Mouse (Mus musculus) forebrain, embryonic 15.5 days (tissue): ENCODE data around the gene Pdcl. TPM values are rescaled to one million over a fixed set of nuclear protein-coding genes. Genes with fewer than 3 reads are reported as not detected.
A peak's percentile ranks its signal among the peaks of the same experiment; 100 is the strongest.

ENCODE experiments used
- ATAC-seq: fragments of 200-750 bp; cut with Nextera tagmentation; replicated peaks from 2 replicates; pipeline ENCODE4 v1.8.0; 2017; ENCODE audit warnings: mild to moderate bottlenecking, moderate TSS enrichment, moderate library complexity
- H3K27ac ChIP-seq: fragments of 300-500 bp; sonication (generic); replicated peaks from 2 replicates; pipeline ENCODE4 v1.5.1; 2015; ENCODE audit warnings: mild to moderate bottlenecking, inconsistent platforms
- H3K27me3 ChIP-seq: fragments of 300-500 bp; sonication (generic); 2 replicates; pipeline ENCODE4 v1.6.1; 2015; ENCODE audit warnings: inconsistent platforms
- H3K36me3 ChIP-seq: fragments of 300-500 bp; sonication (generic); 2 replicates; pipeline ENCODE4 v1.6.1; 2015; ENCODE audit warnings: mild to moderate bottlenecking, inconsistent platforms
- H3K4me1 ChIP-seq: fragments of 300-500 bp; sonication (generic); 2 replicates; pipeline ENCODE4 v1.6.1; 2015; ENCODE audit warnings: inconsistent platforms
- H3K4me2 ChIP-seq: fragments of 300-500 bp; sonication (generic); replicated peaks from 2 replicates; pipeline ENCODE4 v1.6.1; 2015; ENCODE audit warnings: mild to moderate bottlenecking, inconsistent platforms
- H3K4me3 ChIP-seq: fragments of 300-500 bp; sonication (generic); 2 replicates; pipeline ENCODE4 v1.5.1; 2015; ENCODE audit warnings: mild to moderate bottlenecking, inconsistent platforms
- H3K9ac ChIP-seq: fragments of 300-500 bp; sonication (generic); replicated peaks from 2 replicates; pipeline ENCODE4 v1.6.1; 2015; ENCODE audit warnings: mild to moderate bottlenecking, inconsistent platforms
- H3K9me3 ChIP-seq: fragments of 300-500 bp; sonication (generic); 2 replicates; pipeline ENCODE4 v1.6.1; 2016; ENCODE audit warnings: inconsistent platforms
- WGBS: fragments of 180-500 bp; shearing (Covaris S2); methylation state at CpG from one replicate; pipeline ENCODE4 v1.1.7; 2015; ENCODE audit warnings: mixed read lengths; 5-methylcytosine and 5-hydroxymethylcytosine counted together
- polyA plus RNA-seq: library from polyadenylated mRNA; unstranded; fragments of >200 nt; fragmentation: Nextera tagmentation; extraction: Ambion mirVana; gene quantifications from 2 replicates; pipeline ENCODE4 v1.2.1, GENCODE M21; 2015

Gene Pdcl
- polyA plus RNA-seq, result 70.5 and 73.1 TPM in 2 replicates

DNA sequence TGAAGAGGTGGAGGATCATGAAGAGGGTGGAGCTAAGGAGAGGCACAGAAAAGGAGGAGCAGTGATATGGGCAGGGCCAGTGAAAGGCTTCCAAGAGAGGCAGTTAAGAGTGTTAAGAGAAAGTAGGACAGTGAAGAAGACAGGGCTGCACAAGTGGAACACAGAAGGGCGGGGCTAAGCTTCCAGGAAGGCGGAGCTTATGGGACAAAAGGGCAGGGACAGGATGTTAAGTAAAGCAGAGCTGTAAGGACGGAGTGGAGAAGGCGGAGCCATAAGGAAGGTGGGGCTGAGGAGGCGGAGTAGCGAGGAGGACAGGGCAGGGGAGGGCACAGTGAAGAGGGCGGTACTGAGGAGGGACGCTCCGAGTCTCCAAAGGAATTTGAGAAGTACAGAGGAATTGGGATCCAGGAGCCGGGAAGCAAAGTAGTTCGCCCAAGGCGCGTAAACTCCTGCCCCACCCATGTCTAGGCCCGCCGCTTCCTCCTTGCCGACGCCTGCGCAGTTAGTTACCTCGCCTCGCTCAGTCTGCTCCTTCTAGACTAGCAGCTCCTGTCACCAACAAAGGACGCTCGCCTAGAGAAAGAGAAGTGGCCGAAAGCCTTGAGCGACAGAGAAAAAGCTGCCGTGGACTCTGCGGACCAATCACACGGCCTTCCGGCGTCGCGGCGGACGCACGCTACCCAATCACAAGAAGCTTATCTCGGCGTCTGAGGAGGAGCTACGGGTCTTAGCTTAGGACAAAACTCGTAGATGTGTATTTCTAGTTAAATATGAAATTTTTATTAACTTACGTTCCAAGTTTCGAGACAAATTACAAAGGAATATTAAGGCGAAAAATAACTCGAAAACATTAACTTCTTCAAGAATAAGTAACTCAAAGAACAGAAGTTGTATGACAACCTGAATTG is at the start of gene Pdcl:
Gene Pdcl, minus strand, starts transcription at position 700 of the 908 bp plus-strand sequence.
- Histone ChIP-seq H3K9ac (peak within 1 kb of the TSS; percentile 81), H3K4me2 (peak within 1 kb of the TSS; percentile 71), H3K27me3 (no peaks in the 10 kb centered on the region), H3K4me3 (peak within 1 kb of the TSS; percentile 70), H3K36me3 (peaks cover 27% of the 10 kb centered on the region), H3K27ac (peak within 1 kb of the TSS; percentile 97), H3K9me3 (no peaks in the 10 kb centered on the region), H3K4me1 (peaks cover 21% of the 10 kb centered on the region)
- ATAC-seq, result peak; percentile 98
- WGBS, result under 1% methylated on average over 42 of the region's 42 CpGs

DNA sequence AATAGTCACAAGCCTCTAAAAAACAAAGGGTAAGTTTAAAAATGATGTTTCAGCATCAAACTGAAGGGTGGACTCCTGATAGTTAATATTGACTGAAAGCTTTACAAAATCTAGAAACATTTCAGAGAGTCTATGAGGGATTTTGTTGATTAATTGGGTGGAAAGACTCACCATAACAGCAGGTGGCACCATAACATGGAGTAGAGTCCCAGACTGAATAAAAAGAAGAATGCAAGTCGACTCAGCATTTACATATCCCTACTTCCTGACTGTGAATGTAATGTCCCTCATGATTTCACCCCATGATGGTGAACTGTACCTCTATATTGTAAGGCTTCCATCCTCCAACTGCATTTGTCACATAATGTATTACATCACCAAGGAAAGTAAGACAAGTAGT is 36.4 kb upstream of the Pdcl start:
- Histone ChIP-seq H3K4me2 (no peak overlapping the region), H3K27me3 (no peaks in the 10 kb centered on the region), H3K9ac (no peak overlapping the region), H3K36me3 (peaks cover 46% of the 10 kb centered on the region), H3K27ac (no peak overlapping the region), H3K4me1 (no peaks in the 10 kb centered on the region), H3K4me3 (no peak overlapping the region), H3K9me3 (no peaks in the 10 kb centered on the region)
- no peak for ATAC-seq
- WGBS, result 50% methylated on average over 1 of the region's 1 CpGs

GRCm38 (mm10) chr2:37382921-37383320 is 23.8 kb upstream of the Pdcl start:
- no peaks in the 10 kb centered on the region for H3K4me1 ChIP-seq
- ATAC-seq, result no peak
- WGBS, result 93% methylated on average over 9 of the region's 9 CpGs
- H3K9me3 ChIP-seq, result no peaks in the 10 kb centered on the region
- H3K36me3 ChIP-seq, result peaks cover 44% of the 10 kb centered on the region
- H3K27me3 ChIP-seq, result no peaks in the 10 kb centered on the region
- H3K27ac ChIP-seq, result no peak overlapping the region
- no peak overlapping the region for H3K4me2 ChIP-seq
- H3K4me3 ChIP-seq, result no peak overlapping the region
- H3K9ac ChIP-seq, result no peak overlapping the region

DNA sequence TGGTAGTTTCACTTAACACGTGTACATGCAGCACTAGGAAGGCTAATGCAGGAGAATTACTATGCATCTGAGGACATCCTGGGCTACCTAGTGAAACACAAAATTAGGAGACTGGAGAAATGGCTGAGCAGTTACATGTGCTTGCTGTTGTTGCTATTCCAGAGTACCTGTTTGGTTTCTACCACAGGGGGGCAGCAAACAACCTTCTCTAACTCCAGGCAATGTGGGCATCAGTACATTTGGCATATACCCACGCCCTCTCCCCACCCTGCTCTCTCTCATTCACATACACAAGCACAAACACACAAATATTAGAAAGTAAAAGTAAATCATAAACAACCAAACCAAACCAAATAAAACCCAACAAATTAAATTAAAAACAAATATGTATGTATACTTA is 21.1 kb upstream of the Pdcl start:
- H3K27ac ChIP-seq, result no peak overlapping the region
- H3K4me1 ChIP-seq, result no peaks in the 10 kb centered on the region
- H3K9ac ChIP-seq, result no peak overlapping the region
- no peak for ATAC-seq
- H3K27me3 ChIP-seq, result no peaks in the 10 kb centered on the region
- no peaks in the 10 kb centered on the region for H3K9me3 ChIP-seq
- 46% methylated on average over 2 of the region's 2 CpGs for WGBS
- H3K36me3 ChIP-seq, result peaks cover 54% of the 10 kb centered on the region
- H3K4me2 ChIP-seq, result no peak overlapping the region
- no peak overlapping the region for H3K4me3 ChIP-seq

GRCm38 (mm10) chr2:37376018-37376417 is 16.9 kb upstream of the Pdcl start:
- Histone ChIP-seq H3K36me3 (peaks cover 51% of the 10 kb centered on the region), H3K4me2 (no peak overlapping the region), H3K4me1 (no peaks in the 10 kb centered on the region), H3K27ac (no peak overlapping the region), H3K4me3 (no peak overlapping the region), H3K27me3 (no peaks in the 10 kb centered on the region), H3K9me3 (no peaks in the 10 kb centered on the region), H3K9ac (no peak overlapping the region)
- ATAC-seq, result no peak
- 100% methylated on average over 1 of the region's 1 CpGs for WGBS

DNA sequence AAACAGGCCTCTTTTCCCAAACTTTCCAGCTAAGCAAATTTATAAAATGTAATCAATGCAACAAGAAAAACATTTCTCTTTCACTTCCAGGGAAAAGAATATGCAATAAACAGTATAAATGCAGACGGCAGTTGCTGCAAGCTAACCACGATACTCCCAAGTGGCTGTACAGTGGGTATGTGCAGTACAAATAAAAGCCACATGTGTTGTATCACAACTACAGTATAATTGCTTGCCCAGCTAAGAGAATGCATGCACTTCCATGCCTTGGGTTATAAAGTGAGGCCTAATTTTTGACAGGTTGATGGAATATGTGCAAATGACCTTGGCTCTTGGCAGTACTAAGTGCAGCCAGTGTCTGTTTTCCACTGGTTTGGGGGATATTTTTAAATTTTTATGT is 11.5 kb upstream of the Pdcl start:
- no peak overlapping the region for H3K27ac ChIP-seq
- no peaks in the 10 kb centered on the region for H3K4me1 ChIP-seq
- peaks cover 21% of the 10 kb centered on the region for H3K36me3 ChIP-seq
- 96% methylated on average over 2 of the region's 2 CpGs for WGBS
- ATAC-seq, result no peak
- H3K9ac ChIP-seq, result no peak overlapping the region
- no peaks in the 10 kb centered on the region for H3K27me3 ChIP-seq
- H3K4me2 ChIP-seq, result no peak overlapping the region
- no peaks in the 10 kb centered on the region for H3K9me3 ChIP-seq
- no peak overlapping the region for H3K4me3 ChIP-seq

- H3K27ac ChIP-seq, result no peak overlapping the region
- H3K4me1 ChIP-seq, result peaks cover 21% of the 10 kb centered on the region
- peaks cover 17% of the 10 kb centered on the region for H3K36me3 ChIP-seq
- no peaks in the 10 kb centered on the region for H3K9me3 ChIP-seq
- no peak overlapping the region for H3K9ac ChIP-seq
- no peak overlapping the region for H3K4me2 ChIP-seq
- no peak overlapping the region for H3K4me3 ChIP-seq
- ATAC-seq, result no peak
- H3K27me3 ChIP-seq, result no peaks in the 10 kb centered on the region
- 88% methylated on average over 2 of the region's 2 CpGs for WGBS
These were observed 776 bp upstream of the Pdcl start for GRCm38 (mm10) chr2:37359908-37360307.

- H3K9me3 ChIP-seq, result no peaks in the 10 kb centered on the region
- no peak overlapping the region for H3K4me2 ChIP-seq
- WGBS, result 97% methylated on average over 5 of the region's 5 CpGs
- H3K4me3 ChIP-seq, result no peak overlapping the region
- H3K36me3 ChIP-seq, result peaks cover 57% of the 10 kb centered on the region
- no peaks in the 10 kb centered on the region for H3K27me3 ChIP-seq
- ATAC-seq, result no peak
- no peak overlapping the region for H3K9ac ChIP-seq
- peaks cover 21% of the 10 kb centered on the region for H3K4me1 ChIP-seq
- H3K27ac ChIP-seq, result no peak overlapping the region
These were observed 3.6 kb downstream of the Pdcl start for GRCm38 (mm10) chr2:37355571-37355970.

DNA sequence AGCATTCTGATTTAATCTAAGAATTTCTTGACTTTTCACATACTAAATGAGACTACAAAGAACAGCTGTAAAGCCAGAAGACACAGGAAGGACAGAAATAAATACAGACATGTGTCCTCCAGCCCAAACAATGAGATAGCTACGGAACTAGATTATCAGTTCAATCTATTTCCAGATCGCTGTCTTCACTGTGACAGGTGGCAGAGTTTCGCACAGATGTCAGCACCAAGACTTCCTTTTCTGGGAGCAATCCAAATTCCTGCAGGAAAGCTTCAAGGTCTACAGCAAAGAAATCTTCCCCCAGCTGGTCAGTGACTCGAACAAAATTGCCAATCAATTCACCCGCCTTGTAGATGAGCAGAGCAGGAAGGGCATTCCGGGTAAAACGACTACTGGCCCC is 7.5 kb downstream of the Pdcl start:
- Histone ChIP-seq H3K4me2 (no peak overlapping the region), H3K9me3 (no peaks in the 10 kb centered on the region), H3K4me3 (no peak overlapping the region), H3K27me3 (no peaks in the 10 kb centered on the region), H3K4me1 (no peaks in the 10 kb centered on the region), H3K27ac (no peak overlapping the region), H3K36me3 (peaks cover 64% of the 10 kb centered on the region), H3K9ac (no peak overlapping the region)
- whole genome bisulfite sequencing, result 85% methylated on average over 7 of the region's 7 CpGs
- no peak for ATAC-seq

DNA sequence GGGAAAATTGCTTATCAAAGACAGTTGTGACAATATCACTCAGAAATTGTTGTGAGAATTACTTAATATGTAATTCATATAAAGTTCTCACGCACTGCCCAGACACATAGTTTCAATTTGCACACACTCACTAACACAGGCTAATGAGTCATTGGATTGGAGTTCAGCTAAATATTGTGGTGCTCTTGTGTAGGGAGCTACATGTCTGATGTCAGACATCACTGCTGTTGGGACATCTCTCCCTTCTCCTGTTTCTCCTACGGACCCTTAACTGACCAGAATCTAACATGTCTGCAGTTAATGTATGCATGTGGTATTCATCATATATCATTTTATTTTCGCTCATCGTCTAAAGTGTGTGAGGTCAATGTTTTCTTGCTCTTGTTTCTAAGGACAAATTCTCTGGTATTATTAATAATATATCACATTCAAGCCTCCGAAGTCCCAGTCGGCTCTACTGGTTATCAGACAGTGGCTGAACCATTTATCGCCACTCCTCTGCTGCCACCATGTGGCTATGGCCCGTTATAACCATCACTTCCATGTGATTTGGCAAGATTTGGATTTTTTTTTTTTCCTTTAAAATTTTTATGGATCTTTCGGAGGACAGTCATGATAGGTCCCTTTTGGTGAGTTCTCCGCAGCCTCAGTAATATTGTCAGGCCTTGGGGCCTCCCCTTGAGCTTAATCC is 20.5 kb downstream of the Pdcl start:
- Histone ChIP-seq H3K4me1 (no peaks in the 10 kb centered on the region), H3K36me3 (no peaks in the 10 kb centered on the region), H3K4me3 (no peak overlapping the region), H3K27me3 (no peaks in the 10 kb centered on the region), H3K27ac (no peak overlapping the region), H3K4me2 (no peak overlapping the region), H3K9me3 (no peaks in the 10 kb centered on the region), H3K9ac (no peak overlapping the region)
- 63% methylated on average over 10 of the region's 10 CpGs for WGBS
- peak; percentile 57; the same call in 1 of the 2 replicates for ATAC-seq

- Histone ChIP-seq H3K4me1 (no peaks in the 10 kb centered on the region), H3K4me3 (no peak overlapping the region), H3K27ac (no peak overlapping the region), H3K36me3 (no peaks in the 10 kb centered on the region), H3K4me2 (no peak overlapping the region), H3K9ac (no peak overlapping the region), H3K27me3 (no peaks in the 10 kb centered on the region), H3K9me3 (no peaks in the 10 kb centered on the region)
- ATAC-seq, result no peak
- 81% methylated on average over 2 of the region's 2 CpGs for WGBS
These were observed 25.8 kb downstream of the Pdcl start for GRCm38 (mm10) chr2:37333321-37333720.

- Histone ChIP-seq H3K4me2 (no peak within 1 kb of the TSS), H3K27me3 (no peaks in the 10 kb centered on the region), H3K4me1 (no peaks in the 10 kb centered on the region), H3K4me3 (no peak within 1 kb of the TSS), H3K9ac (no peak within 1 kb of the TSS), H3K36me3 (no peaks in the 10 kb centered on the region), H3K9me3 (no peaks in the 10 kb centered on the region), H3K27ac (no peak within 1 kb of the TSS)
- no peak for ATAC-seq
- WGBS, result 95% methylated on average over 1 of the region's 1 CpGs
These were observed 32.9 kb downstream of the Pdcl start, which contains the start of gene Olfr368 for GRCm38 (mm10) chr2:37326215-37326614. TSS of gene Olfr368 (plus strand) at chr2:37326515.
